Mouse (Mus musculus): ENCODE measurements around the gene Cxcl5.
"Not testable (repeated sequence)": the region's sequence is repeated elsewhere in the genome, so short reads cannot be mapped to it uniquely, and the experiment has no call there.

Cxcl5 gene

DNA sequence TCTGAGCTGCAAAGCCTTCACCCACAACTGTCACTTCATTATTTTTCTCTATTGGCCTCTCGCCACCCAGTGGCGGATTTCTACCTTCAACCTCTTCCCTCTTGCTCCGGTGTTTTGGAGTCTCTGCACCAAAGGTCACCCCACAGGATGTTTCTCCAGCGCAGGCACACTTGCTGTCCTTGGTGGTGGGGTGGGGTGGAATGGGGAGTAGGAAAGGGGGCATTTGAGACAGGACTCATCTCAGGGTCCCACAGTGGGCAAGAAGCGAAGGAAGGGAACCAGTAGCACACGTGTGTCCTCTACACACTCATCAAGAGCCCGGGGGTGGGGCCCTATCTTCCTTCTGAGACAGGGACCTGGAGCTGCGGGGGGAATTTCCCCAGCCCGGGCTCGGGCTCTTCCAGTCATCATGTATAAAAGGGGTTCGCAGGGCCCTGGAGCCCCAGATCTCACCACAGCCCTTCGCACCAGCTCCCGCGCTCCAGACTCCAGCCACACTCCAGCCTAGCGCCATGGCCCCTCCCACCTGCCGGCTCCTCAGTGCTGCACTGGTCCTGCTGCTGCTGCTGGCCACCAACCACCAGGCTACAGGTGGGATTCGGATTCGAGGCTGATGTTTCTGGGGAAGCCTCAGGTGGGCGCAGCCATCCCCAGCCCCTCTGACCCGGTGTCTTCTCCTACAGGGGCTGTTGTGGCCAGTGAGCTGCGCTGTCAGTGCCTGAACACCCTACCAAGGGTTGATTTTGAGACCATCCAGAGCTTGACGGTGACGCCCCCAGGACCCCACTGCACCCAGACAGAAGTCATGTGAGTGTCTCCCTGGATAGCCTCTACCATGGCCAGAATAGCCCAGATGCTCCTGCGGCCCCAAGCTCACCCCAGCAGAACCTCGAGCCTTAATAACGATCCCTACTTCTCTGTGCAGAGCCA lies 26.8 kb downstream of the Cxcl5 start, which contains the start of gene Cxcl3:
Cxcl3 (plus strand) TSS at position 445 of the 930 bp plus-strand sequence.
- DNase-seq (ENCODE audit: low read depth, low spot score) = peak; percentile 3

DNA sequence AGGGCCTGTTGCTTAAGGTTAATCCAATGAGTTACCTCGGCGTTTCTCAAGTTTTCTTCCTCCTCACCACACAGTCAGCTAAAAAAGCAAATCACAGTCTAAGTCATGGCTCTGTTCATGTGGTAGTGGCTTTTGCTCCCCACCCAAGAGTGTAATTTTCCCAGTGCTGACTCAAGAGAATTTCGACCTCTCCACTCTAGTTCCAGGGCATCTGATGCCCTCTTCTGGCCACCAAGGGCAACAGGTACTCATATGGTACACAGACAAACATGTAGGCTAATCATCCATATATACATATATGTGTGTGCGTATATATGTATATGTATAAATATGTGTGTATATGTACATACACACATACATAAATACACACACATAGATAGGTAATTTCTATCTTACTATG lies 29.0 kb downstream of the Cxcl5 start:
- no peak for DNase-seq (ENCODE audit: low read depth, low spot score)

DNA sequence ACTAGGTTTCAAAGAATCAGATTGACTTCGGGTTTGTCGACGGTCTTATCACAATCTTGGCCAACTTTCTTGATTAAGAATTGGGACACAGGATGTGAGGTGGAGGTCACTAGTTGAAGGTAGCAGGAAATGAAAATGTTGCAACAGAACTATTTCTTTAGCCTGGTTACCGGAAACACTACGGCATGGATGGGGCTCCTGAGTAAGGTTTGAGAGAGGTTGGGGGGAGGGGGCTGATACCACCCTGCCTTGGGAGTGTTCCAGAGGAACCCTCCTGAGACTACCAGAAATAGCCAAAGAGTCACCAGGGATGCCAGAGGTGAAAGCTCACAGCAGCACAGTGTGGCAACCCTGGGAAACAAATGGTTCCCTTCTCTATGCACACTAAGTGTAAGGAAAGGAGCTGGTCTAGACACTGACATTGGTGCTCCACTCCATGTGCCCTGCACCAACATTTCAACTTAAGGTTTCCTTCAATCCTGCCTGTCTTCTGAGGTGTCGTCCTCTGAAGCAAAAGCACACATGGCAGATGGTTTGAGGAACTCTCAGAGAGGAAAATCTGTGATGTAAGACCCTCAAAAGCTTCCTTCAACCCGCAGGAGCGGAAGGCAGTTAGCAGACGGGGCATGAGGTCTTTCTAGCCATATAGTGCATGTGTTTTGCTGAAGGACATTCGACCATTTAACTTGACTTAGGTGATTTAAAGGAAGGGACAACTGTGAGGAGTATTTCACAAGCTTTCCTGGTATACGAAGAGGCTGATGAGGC lies 30.3 kb downstream of the Cxcl5 start:
- DNase-seq (ENCODE audit: low read depth, low spot score) = no peak

DNA sequence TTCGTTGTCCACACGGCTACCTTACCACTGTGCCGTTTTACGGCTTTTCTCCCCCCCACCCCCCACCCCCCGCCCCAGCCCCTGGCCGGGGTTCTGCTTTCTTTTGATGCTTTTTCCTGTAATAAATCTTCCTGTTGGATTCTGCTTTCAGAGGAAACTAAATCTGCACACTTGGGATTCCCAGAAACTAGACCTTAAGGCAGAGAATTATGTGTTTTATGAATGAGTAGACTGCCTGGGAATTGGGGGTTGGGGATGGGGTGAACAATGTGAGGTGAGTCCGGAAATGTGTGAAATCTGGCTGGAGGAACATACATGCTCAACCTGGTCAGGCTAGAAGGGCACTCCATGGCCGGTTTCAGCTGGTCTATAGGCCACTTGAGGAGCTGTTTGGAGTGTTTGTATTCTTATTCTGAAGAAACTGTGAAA lies 30.9 kb downstream of the Cxcl5 start:
- DNase-seq (ENCODE audit: low read depth, low spot score) = no peak

DNA sequence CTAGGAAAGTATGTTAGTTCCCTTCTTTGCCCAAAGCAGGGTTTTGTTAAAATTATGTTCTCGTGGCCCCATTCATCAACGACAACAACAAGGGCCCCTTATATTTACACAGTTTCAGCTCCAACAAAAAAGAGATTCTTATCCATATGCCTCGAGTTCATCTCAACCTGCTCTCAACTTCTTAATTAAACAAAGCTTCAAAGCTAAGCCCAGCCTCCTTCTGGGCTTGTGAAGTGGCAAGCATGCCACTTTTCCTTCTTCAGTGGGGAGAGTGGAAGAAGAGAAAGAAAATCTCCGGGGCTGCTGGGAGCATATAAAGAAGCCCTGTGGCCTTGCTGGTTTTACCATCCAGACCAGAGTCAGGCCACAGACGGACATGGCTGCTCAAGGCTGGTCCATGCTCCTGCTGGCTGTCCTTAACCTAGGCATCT lies 35.0 kb downstream of the Cxcl5 start, which contains the start of gene Cxcl15:
Cxcl15 (plus strand) TSS at position 340 of the 431 bp plus-strand sequence.
- no peak for DNase-seq (ENCODE audit: low read depth, low spot score)

DNA sequence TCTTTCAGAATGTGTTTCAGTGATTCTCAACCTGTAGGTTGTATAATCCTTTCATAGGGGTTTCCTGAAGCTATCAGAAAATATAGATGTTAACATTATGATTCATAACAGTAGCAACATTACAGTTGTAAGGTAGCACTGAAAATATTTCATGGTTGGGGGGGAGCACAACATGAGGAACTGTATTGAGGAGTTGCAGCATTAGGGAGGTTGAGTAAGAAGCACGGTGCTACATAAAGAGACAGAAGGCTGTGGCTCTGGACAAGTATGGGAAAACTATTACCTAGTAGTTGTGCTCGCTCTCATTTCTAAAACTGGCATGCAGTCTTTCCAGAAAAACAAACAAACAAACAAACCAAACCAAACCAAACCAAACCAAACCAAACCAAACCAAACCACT lies 36.2 kb downstream of the Cxcl5 start:
- DNase-seq (ENCODE audit: low read depth, low spot score) = not testable (repeated sequence)

DNA sequence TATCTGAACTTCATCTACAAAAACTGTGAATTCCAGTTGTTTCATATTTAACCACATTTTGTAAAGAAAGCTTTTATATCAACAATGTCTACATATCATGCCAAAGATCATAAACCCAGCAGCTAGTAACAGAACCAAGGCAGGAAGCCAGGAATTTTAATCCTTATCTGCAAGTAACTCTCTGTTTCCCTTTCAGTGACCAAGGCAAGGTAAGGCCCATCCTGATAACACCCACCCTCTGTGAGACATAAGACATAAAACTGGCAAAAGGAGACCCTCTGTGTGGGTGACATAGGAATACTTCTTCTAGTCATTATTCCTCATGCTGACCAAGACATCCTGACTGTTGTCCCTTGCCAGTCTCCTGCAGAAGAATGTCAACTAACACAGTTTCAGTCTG lies 45.4 kb downstream of the Cxcl5 start:
- DNase-seq (ENCODE audit: low read depth, low spot score) = no peak

DNA sequence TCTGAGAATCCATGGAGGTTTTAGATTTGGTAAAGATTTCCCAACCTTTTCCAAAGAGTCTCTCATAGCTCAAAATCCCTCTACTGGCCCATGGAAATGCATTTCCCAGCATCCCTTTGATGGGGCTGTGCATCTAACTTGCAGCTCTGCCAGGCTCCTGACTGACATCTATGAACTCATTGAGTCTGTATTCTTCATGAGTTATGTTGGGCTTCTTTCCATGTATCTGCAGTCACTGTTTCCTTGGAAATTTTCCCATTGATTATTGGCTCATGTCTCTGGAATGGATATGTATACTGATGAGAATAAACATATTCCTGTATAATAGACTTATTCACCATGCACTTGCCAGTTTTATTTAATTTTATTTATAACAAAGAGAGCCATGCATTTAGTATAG lies 46.9 kb downstream of the Cxcl5 start:
- DNase-seq (ENCODE audit: low read depth, low spot score) = no peak

DNA sequence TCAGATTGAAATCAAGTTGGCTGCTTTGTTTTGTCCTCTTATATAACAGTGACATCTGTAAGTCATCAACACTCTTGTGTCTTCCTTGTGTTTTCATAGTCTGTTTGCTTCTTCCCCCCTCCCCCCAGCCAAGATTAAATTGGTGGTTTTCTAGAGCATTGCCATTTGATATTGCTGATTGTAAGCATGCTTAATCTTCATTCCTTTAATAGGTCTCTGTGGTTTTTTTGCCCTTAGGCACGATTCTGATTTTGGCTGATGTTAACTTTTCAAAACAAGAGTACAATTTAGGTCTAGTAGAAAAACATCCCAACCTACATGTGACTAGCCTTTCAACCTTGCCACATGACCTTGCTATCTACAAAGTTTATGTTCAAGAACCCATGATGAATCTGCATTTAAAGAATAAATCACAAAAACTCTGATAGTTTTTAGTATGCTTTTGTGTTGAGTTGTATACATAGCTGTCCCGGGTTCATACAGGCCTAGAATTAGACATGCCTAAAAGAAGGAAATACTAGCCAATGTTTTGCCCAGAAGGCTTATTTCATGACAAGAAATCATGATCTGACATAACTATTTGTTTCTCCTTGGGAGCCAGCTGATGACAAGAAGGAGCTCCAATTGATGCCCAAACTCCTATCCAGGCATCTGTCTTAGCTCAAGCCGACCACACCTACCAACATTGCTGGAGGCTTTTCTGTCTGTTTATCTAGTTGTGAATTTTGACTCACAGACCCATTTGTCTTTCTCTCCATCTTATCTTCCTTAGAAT lies 48.2 kb downstream of the Cxcl5 start:
- no peak for DNase-seq (ENCODE audit: low read depth, low spot score)
